Mouse (Mus musculus): ENCODE results near the gene Agbl3.

Agbl3 gene

GRCm38 (mm10) chr6:34872871-34873270 is 92.6 kb downstream of the Agbl3 start:
- DNase-seq (ENCODE audit: extremely low spot score, low read depth, low spot score) = no peak

- no peak for DNase-seq (ENCODE audit: extremely low spot score, low read depth, low spot score)
Observed at GRCm38 (mm10) chr6:34874101-34874921, 94.1 kb downstream of the Agbl3 start.

GRCm38 (mm10) chr6:34875268-34875761 is 95.1 kb downstream of the Agbl3 start:
- no peak for DNase-seq (ENCODE audit: extremely low spot score, low read depth, low spot score)

GRCm38 (mm10) chr6:34875966-34876834 is 96.0 kb downstream of the Agbl3 start:
- DNase-seq (ENCODE audit: extremely low spot score, low read depth, low spot score) = no peak

GRCm38 (mm10) chr6:34876835-34877156 is 96.6 kb downstream of the Agbl3 start:
- DNase-seq (ENCODE audit: extremely low spot score, low read depth, low spot score) = no peak

- peak; percentile 62 for DNase-seq (ENCODE audit: extremely low spot score, low read depth, low spot score)
Observed at GRCm38 (mm10) chr6:34877509-34878321, 97.5 kb downstream of the Agbl3 start, which contains the start of gene Cyren. Gene Cyren, minus strand, starts transcription at chr6:34878060.

GRCm38 (mm10) chr6:34879101-34879740 is 99.0 kb downstream of the Agbl3 start:
- no peak for DNase-seq (ENCODE audit: extremely low spot score, low read depth, low spot score)

GRCm38 (mm10) chr6:34879911-34880475 is 99.8 kb downstream of the Agbl3 start:
- no peak for DNase-seq (ENCODE audit: extremely low spot score, low read depth, low spot score)

GRCm38 (mm10) chr6:34884724-34885123 is 104.5 kb downstream of the Agbl3 start:
- no peak for DNase-seq (ENCODE audit: extremely low spot score, low read depth, low spot score)

- no peak for DNase-seq (ENCODE audit: extremely low spot score, low read depth, low spot score)
Observed at GRCm38 (mm10) chr6:34887131-34887850, 107.1 kb downstream of the Agbl3 start.

GRCm38 (mm10) chr6:34889185-34889584 is 109.0 kb downstream of the Agbl3 start:
- no peak for DNase-seq (ENCODE audit: extremely low spot score, low read depth, low spot score)

GRCm38 (mm10) chr6:34895569-34895968 is 115.3 kb downstream of the Agbl3 start:
- no peak for DNase-seq (ENCODE audit: extremely low spot score, low read depth, low spot score)

- no peak for DNase-seq (ENCODE audit: extremely low spot score, low read depth, low spot score)
Observed at GRCm38 (mm10) chr6:34896168-34896780, 116.0 kb downstream of the Agbl3 start.

GRCm38 (mm10) chr6:34899127-34899526 is 118.9 kb downstream of the Agbl3 start:
- no peak for DNase-seq (ENCODE audit: extremely low spot score, low read depth, low spot score)

- no peak for DNase-seq (ENCODE audit: extremely low spot score, low read depth, low spot score)
Observed at GRCm38 (mm10) chr6:34900990-34901389, 120.8 kb downstream of the Agbl3 start.

- DNase-seq (ENCODE audit: extremely low spot score, low read depth, low spot score) = no peak
Observed at GRCm38 (mm10) chr6:34901911-34902444, 121.7 kb downstream of the Agbl3 start.

GRCm38 (mm10) chr6:34902578-34902977 is 122.3 kb downstream of the Agbl3 start:
- DNase-seq (ENCODE audit: extremely low spot score, low read depth, low spot score) = no peak

- no peak for DNase-seq (ENCODE audit: extremely low spot score, low read depth, low spot score)
Observed at GRCm38 (mm10) chr6:34903441-34903840, 123.2 kb downstream of the Agbl3 start.

- no peak for DNase-seq (ENCODE audit: extremely low spot score, low read depth, low spot score)
Observed at GRCm38 (mm10) chr6:34903851-34904250, 123.6 kb downstream of the Agbl3 start.
